Mouse (Mus musculus): Measurements from ENCODE around the gene Ano8. TPM values are rescaled to one million over a fixed set of nuclear protein-coding genes. Genes with fewer than 3 reads are reported as not detected.
A peak's percentile ranks its signal among the peaks of the same experiment; 100 is the strongest.
"Not testable (repeated sequence)": the region's sequence is repeated elsewhere in the genome, so short reads cannot be mapped to it uniquely, and the experiment has no call there.

The Ano8 gene
- 0.26 and 0.27 TPM in 2 replicates for polyA plus RNA-seq (2015; fragmentation: Nextera tagmentation; extraction: Ambion mirVana)

DNA sequence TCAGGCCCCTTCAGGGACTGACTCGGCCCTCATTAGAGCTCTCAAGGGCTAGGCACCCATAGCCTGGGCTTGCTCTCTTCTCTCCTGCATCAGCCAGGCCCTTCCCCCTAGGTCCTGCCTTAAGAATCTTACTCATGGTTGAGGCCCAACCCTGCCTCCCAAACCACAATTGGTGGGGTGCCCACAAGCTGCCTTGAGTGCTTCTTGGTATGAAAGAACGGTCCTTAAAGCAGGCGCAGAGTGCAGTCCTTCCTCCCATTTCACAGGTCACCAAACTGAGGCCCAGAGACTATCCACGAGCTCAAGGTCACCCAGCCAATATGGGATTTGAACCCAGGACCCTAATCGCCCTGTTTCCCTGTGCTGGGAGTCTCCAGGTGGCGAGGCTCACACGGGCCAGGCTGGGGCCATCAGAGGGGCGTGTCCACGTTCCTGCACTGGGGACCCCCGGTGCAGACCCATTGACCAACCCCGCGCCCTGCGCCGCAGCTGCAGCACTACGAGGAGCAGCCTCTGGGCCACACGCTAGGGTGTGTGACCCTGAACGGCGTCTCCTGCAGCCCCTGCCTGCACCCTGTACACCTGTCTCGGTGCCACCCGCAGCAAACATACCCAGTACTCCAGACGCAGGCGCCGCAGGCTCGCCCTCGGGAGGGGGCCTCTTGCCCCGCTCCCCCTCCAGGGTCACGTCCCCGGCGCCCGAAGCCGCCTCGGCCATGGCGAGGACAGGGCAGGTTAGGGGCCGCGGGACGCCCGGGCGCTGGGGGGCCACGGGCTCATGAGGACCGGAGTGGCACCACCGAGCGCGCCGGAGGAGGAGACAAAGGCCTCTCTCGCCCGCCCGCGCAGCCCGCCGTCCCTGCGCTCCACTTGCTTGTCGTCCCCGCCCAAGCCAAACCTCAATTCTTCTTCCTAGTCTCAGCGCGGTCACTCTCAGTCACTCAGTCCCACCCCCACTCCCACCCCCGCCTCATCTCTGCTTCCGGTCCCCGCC is at the start of gene Ano8:
TSS of gene Ano8 (minus strand) at position 822 of the 994 bp plus-strand sequence.
- Histone ChIP-seq H3K4me1 (ENCODE audit: control insufficient read depth, insufficient read depth, low read length) (peaks cover 24% of the 10 kb centered on the region), H3K4me3 (replicated peaks; ENCODE audit: low read length) (peak within 1 kb of the TSS; percentile 83), H3K27ac (ENCODE audit: low read length) (peak within 1 kb of the TSS; percentile 53; the same call in 1 of the 2 replicates), H3K27me3 (ENCODE audit: control insufficient read depth, insufficient read depth, low read length) (no peaks in the 10 kb centered on the region), H3K4me2 (ENCODE audit: low read depth, low read length) (peak within 1 kb of the TSS; percentile 89), H3K36me3 (ENCODE audit: control insufficient read depth, insufficient read depth, low read length) (no peaks in the 10 kb centered on the region), H3K9ac (ENCODE audit: low read length) (peak within 1 kb of the TSS; percentile 92), H3K9me3 (replicated peaks; ENCODE audit: control insufficient read depth, low read length) (no peaks in the 10 kb centered on the region)
- 4% methylated on average over 57 of the region's 58 CpGs for WGBS
- ATAC-seq (ENCODE audit: insufficient read depth, low FRiP score) = peak; percentile 70; the same call in 1 of the 2 replicates

DNA sequence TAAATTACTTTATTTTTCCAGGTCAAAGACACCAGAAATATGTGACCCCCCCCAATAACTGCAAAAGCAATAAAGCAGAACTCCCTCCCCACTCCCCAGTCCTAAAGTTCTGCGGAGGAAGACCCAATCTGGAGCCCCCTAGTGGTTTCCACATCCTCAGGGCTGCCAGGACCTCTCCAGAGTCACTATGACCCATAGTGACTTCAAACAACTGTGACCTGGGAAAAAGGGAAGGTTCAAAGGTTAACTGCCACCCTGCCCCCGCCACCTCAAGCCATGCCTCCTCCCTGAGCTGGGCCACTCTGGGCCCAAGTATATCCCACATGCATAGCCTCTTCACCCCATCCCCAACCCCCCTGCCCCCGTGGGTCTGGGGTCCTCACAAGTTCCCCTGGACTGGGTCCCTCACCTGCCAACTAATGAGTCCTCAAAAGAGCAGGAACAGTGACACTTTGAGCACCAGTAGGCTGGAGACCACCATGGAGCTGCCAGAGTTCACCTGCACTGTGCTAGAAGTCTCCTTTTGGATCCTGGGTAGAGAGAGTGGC is 48.6 kb upstream of the Ano8 start:
- Histone ChIP-seq H3K9ac (ENCODE audit: low read length) (no peak overlapping the region), H3K4me1 (ENCODE audit: control insufficient read depth, insufficient read depth, low read length) (0 out of 2 replicates have a peak, but pooled peaks cover 5% of the 10 kb centered on the region), H3K27ac (ENCODE audit: low read length) (no peak overlapping the region), H3K27me3 (ENCODE audit: control insufficient read depth, insufficient read depth, low read length) (no peaks in the 10 kb centered on the region), H3K36me3 (ENCODE audit: control insufficient read depth, insufficient read depth, low read length) (no peaks in the 10 kb centered on the region), H3K4me2 (ENCODE audit: low read depth, low read length) (no peak overlapping the region), H3K9me3 (replicated peaks; ENCODE audit: control insufficient read depth, low read length) (no peaks in the 10 kb centered on the region), H3K4me3 (replicated peaks; ENCODE audit: low read length) (no peak overlapping the region)
- WGBS = 42% methylated on average over 3 of the region's 3 CpGs
- ATAC-seq (ENCODE audit: insufficient read depth, low FRiP score) = no peak

DNA sequence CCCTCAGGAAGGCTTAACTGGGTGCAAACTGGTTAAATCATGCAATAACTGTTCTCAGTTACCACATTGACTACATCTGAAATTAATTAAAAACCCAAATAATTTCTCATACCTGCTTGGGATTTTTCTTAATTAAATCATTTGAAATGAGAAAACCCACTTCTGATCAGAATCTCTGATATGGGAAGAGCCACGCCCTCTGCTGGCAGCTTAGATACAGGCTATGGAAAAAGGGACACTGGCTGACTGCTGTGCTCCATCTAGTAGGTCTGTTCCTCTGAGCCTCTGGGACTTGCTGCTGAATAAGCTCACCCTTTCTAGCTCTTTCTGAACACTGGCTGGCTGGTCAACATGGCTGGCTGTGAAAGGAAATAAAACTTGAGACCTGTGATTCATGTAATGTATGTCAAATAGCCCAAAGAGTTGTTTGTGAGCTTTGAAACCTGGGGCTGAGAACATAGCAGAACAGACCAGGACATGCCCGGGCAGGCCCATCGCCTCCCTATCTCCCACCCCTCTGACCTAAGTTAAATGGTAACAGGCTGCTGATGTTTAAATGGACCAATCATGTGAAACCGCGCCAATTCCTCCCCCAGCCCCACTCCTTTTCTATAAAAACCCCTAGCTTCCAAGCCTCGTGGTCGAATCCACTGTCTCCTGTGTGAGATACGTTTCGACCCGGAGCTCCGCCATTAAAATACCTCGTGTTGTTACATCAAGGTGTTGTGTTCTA is 45.1 kb upstream of the Ano8 start:
- ATAC-seq (ENCODE audit: insufficient read depth, low FRiP score); H3K27me3 ChIP-seq (ENCODE audit: control insufficient read depth, insufficient read depth, low read length); H3K9ac ChIP-seq (ENCODE audit: low read length); H3K4me2 ChIP-seq (ENCODE audit: low read depth, low read length); H3K9me3 ChIP-seq (replicated peaks; ENCODE audit: control insufficient read depth, low read length); H3K27ac ChIP-seq (ENCODE audit: low read length); H3K4me3 ChIP-seq (replicated peaks; ENCODE audit: low read length); H3K36me3 ChIP-seq (ENCODE audit: control insufficient read depth, insufficient read depth, low read length): not testable (repeated sequence)
- 70% methylated on average over 5 of the region's 12 CpGs for WGBS
- peaks cover 12% of the 10 kb centered on the region; the same call in 1 of the 2 replicates for H3K4me1 ChIP-seq (ENCODE audit: control insufficient read depth, insufficient read depth, low read length)

DNA sequence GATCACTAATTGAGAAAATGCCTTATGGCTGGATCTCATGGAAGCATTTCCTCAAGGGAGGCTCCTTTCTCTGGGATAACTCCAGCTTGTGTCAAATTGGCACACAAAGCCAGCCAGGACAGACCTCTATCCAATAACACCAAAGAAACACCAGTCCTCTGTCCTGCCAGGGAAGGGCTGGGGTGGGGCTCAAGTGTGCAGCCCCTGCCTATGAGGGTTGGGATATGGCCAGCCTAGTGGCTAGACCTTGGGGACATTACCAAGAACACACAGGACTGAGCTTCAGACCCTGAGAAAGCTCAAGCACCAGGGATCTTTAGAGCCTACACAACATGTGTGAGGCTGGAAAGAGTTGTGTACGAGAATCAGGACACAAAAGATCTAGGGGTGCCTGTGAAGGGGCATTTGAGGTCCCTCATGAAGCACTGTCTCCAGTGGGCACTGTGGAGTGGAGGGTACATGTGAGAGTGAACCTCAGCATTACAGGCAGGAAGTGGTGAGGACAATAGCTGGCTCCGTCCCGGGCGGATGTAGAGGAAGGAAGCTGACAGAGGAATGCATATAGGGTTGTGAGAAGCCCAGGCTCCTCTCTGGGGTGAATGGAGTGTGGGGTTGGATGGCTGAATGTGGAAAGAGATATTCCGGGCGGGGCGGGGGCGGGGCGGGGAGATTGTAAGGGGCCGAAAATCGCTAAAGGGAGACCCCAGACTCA is 42.8 kb upstream of the Ano8 start:
- Histone ChIP-seq H3K9ac (ENCODE audit: low read length) (no peak overlapping the region), H3K36me3 (ENCODE audit: control insufficient read depth, insufficient read depth, low read length) (no peaks in the 10 kb centered on the region), H3K4me2 (ENCODE audit: low read depth, low read length) (no peak overlapping the region), H3K27ac (ENCODE audit: low read length) (peak overlapping the region; percentile 76), H3K9me3 (replicated peaks; ENCODE audit: control insufficient read depth, low read length) (no peaks in the 10 kb centered on the region), H3K4me1 (ENCODE audit: control insufficient read depth, insufficient read depth, low read length) (peaks cover 19% of the 10 kb centered on the region; the same call in 1 of the 2 replicates), H3K4me3 (replicated peaks; ENCODE audit: low read length) (no peak overlapping the region), H3K27me3 (ENCODE audit: control insufficient read depth, insufficient read depth, low read length) (peaks cover 12% of the 10 kb centered on the region)
- ATAC-seq (ENCODE audit: insufficient read depth, low FRiP score) = peak; percentile 42; the same call in 1 of the 2 replicates
- 71% methylated on average over 11 of the region's 11 CpGs for WGBS

DNA sequence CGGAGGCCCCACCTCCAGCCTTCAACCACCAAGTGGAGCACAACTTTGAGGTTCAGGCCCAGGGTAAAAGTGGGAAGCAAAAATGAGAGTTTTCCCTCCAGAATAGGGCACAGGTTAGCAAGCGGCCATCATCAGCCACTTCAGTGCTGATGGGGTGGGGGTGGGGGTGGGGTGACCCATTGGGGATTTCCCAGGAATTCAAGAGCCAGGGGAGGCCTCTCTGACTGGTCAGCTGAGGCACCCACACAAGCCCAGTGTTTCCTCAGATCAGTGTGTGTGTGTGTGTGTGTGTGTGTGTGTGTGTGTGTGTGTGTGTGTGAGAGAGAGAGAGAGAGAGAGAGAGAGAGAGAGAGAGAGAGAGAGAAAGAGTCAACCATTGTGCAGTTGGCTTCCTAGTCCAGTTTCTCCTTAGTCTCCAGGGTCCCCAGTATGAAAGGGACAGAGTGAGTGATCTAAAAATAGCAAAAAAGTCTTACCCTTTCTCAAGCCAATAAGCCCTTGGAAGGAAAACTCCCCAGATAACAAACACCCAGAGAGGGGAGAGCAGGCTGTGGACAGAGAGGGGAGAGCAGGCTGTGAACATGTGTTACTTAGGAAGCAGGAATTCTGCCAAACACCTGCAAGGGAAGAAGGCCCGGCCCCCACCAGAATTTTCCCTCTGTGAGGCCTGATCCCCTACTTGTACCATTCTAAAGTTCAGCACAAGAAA is 41.6 kb upstream of the Ano8 start:
- no peak overlapping the region for H3K9ac ChIP-seq (ENCODE audit: low read length)
- peak overlapping the region; percentile 3 for H3K27ac ChIP-seq (ENCODE audit: low read length)
- H3K4me1 ChIP-seq (ENCODE audit: control insufficient read depth, insufficient read depth, low read length) = peaks cover 19% of the 10 kb centered on the region; the same call in 1 of the 2 replicates
- ATAC-seq (ENCODE audit: insufficient read depth, low FRiP score) = no peak
- 60% methylated on average over 3 of the region's 3 CpGs for WGBS
- no peaks in the 10 kb centered on the region for H3K36me3 ChIP-seq (ENCODE audit: control insufficient read depth, insufficient read depth, low read length)
- no peak overlapping the region for H3K4me2 ChIP-seq (ENCODE audit: low read depth, low read length)
- no peaks in the 10 kb centered on the region for H3K9me3 ChIP-seq (replicated peaks; ENCODE audit: control insufficient read depth, low read length)
- peaks cover 12% of the 10 kb centered on the region for H3K27me3 ChIP-seq (ENCODE audit: control insufficient read depth, insufficient read depth, low read length)
- H3K4me3 ChIP-seq (replicated peaks; ENCODE audit: low read length) = no peak overlapping the region

DNA sequence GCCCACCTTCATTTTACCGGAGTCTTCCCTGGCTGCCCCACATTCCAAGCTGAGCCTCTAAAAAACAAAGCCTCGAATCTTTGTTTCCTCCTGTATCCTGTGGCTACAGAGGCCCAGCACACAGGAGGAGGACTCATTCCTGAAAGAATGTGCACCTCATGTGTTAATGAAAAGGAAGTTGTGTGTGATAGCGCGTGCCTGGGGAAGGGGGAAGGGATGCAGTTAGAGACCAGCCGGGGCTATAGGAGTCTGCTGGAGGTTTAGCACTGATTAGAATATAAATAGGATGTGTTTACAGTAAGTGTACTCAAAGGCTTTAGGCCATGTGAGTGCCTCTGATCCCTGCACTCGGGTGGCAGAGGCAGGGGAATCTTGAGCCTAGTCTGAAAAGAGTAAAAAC is 40.5 kb upstream of the Ano8 start:
- no peak overlapping the region for H3K4me2 ChIP-seq (ENCODE audit: low read depth, low read length)
- H3K4me1 ChIP-seq (ENCODE audit: control insufficient read depth, insufficient read depth, low read length) = peaks cover 19% of the 10 kb centered on the region; the same call in 1 of the 2 replicates
- no peak overlapping the region for H3K4me3 ChIP-seq (replicated peaks; ENCODE audit: low read length)
- no peaks in the 10 kb centered on the region for H3K9me3 ChIP-seq (replicated peaks; ENCODE audit: control insufficient read depth, low read length)
- peaks cover 12% of the 10 kb centered on the region for H3K27me3 ChIP-seq (ENCODE audit: control insufficient read depth, insufficient read depth, low read length)
- 21% methylated on average over 6 of the region's 6 CpGs for WGBS
- H3K36me3 ChIP-seq (ENCODE audit: control insufficient read depth, insufficient read depth, low read length) = no peaks in the 10 kb centered on the region
- no peak overlapping the region for H3K9ac ChIP-seq (ENCODE audit: low read length)
- no peak overlapping the region; the same call in 1 of the 2 replicates for H3K27ac ChIP-seq (ENCODE audit: low read length)
- no peak for ATAC-seq (ENCODE audit: insufficient read depth, low FRiP score)

DNA sequence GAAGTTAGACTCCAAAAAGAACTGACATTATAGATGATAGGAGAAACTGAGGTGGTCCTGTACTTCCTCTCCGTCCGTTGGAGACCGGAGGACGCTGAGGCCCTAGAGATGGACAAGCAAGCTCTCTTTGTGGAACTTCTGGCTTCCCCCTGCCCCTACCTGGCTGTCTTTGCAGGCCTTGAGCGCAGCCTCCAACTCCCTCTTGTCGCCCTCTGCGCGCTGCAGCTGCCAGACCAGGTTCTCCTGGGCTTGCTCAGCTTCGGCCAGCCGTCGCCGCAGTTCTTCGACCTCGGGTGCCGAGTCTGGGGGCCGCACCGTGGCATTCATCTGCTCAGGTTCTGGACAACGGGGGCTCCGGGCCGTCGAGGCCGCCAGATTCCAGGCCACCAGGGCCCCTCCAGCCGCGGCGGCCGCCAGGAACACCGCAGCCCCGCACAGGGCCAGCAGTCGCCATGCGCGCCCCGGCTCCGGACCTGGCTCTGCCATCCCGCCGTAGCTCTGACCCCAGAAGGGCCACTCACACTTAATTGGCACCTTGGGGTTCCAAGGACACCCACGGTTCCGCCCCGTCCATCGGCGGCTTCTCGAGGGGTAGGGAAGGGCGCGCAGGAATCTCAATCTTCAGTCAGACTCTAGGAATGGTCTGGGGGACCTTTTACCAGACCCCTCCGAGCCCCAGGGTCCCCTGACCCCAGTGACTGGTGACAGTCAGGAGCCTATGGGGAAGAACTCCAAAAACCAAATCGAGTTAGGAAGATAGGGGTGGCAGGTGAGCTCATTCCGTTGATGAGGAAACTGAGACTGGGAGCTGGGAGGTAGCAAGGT is 39.7 kb upstream of the Ano8 start, which contains the start of gene Ccdc194:
TSS of gene Ccdc194 (minus strand) at position 486 of the 825 bp plus-strand sequence.
- ATAC-seq (ENCODE audit: insufficient read depth, low FRiP score) = no peak
- peak within 1 kb of the TSS; percentile 11; the same call in 1 of the 2 replicates for H3K4me3 ChIP-seq (replicated peaks; ENCODE audit: low read length)
- 24% methylated on average over 46 of the region's 46 CpGs for WGBS
- peak within 1 kb of the TSS; percentile 3; the same call in 1 of the 2 replicates for H3K27ac ChIP-seq (ENCODE audit: low read length)
- peak within 1 kb of the TSS; percentile 60 for H3K9ac ChIP-seq (ENCODE audit: low read length)
- H3K36me3 ChIP-seq (ENCODE audit: control insufficient read depth, insufficient read depth, low read length) = no peaks in the 10 kb centered on the region
- peaks cover 12% of the 10 kb centered on the region for H3K27me3 ChIP-seq (ENCODE audit: control insufficient read depth, insufficient read depth, low read length)
- H3K4me1 ChIP-seq (ENCODE audit: control insufficient read depth, insufficient read depth, low read length) = peaks cover 19% of the 10 kb centered on the region; the same call in 1 of the 2 replicates
- H3K9me3 ChIP-seq (replicated peaks; ENCODE audit: control insufficient read depth, low read length) = no peaks in the 10 kb centered on the region
- peak within 1 kb of the TSS; percentile 21; the same call in 1 of the 2 replicates for H3K4me2 ChIP-seq (ENCODE audit: low read depth, low read length)

Measured in stomach, embryonic 16.5 days (tissue).